Mouse (Mus musculus) neutrophil, adult 83 days (primary cell): Measurements from ENCODE around the gene Diaph3. TPM values are rescaled to one million over a fixed set of nuclear protein-coding genes. Genes with fewer than 3 reads are reported as not detected.

Source experiments
- total RNA-seq, 2 experiments: library from RNA; stranded (reverse); gene quantifications; one replicate each; pipeline ENCODE4 v1.2.4; 2023

The Diaph3 gene
- 10 to 100 TPM; 26.2 to 27.9 TPM for total RNA-seq

GRCm38 (mm10) chr14:87140963-87141486 is at the start of gene Diaph3:
Gene Diaph3 (minus strand): TSS chr14:87141235.

